Mouse (Mus musculus): ENCODE results near the gene Scd4. TPM values are rescaled to one million over a fixed set of nuclear protein-coding genes. Genes with fewer than 3 reads are reported as not detected.
"Not testable (repeated sequence)": the region's sequence is repeated elsewhere in the genome, so short reads cannot be mapped to it uniquely, and the experiment has no call there.

Scd4 gene
- polyA plus RNA-seq, 1 experiment from 2014 or later = 0.25 TPM

DNA sequence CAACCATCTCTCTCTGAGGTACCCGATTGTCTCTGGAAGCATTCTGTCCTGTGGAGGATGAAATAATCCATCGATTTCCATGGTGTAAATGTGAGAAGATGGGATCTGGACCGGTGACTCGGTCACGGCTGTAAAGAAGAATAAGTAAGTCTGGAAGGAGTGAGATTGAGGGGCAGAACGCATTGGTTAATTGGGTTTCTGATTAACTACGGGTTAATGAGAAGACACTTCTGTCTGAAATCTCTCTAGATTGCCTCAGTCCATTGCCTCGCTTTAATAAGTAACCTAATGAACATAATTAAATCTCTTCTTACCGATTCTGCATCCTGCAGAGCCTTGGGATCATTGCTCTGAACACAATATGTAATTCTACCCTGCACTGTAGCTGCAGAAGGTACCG, 34.2 kb downstream of the Scd4 start:
- H3K27me3 ChIP-seq (ENCODE audit: control insufficient read depth, insufficient read depth, low read length); H3K4me2 ChIP-seq (replicated peaks; ENCODE audit: low read depth, low read length); ATAC-seq (ENCODE audit: insufficient number of reproducible peaks, insufficient read depth, low FRiP score, low read depth); H3K9ac ChIP-seq (replicated peaks; ENCODE audit: low read depth, low read length); H3K27ac ChIP-seq (ENCODE audit: low read length); H3K36me3 ChIP-seq (ENCODE audit: control insufficient read depth, insufficient read depth, low read length); H3K9me3 ChIP-seq (ENCODE audit: control insufficient read depth, low read depth, low read length); H3K4me3 ChIP-seq (ENCODE audit: low read depth, low read length); H3K4me1 ChIP-seq (ENCODE audit: control insufficient read depth, insufficient read depth, low read length): not testable (repeated sequence)
- 76% methylated on average over 10 of the region's 10 CpGs for WGBS

DNA sequence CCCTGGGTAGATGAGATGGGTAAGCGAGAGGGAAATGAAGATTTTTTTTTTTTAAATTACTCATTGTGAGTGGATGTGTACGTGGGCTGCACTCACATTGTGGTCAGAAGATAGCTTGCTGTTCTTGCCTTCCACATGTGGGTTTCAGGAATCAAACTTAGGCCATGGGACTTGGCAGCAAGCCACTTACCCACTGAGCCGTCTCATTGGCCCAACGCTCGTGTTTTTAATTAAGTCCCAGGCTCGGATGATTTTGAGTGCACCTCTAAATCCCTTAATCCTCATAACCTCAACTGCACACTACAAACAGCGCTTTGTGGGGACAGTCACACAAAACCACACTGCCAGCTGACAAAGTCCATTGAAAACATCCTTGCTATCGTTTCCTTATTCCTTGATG, 36.5 kb downstream of the Scd4 start:
- WGBS = 75% methylated on average over 8 of the region's 8 CpGs
- no peaks in the 10 kb centered on the region for H3K9me3 ChIP-seq (ENCODE audit: control insufficient read depth, low read depth, low read length)
- no peak for ATAC-seq (ENCODE audit: insufficient number of reproducible peaks, insufficient read depth, low FRiP score, low read depth)
- H3K4me1 ChIP-seq (ENCODE audit: control insufficient read depth, insufficient read depth, low read length) = no peaks in the 10 kb centered on the region
- no peaks in the 10 kb centered on the region for H3K36me3 ChIP-seq (ENCODE audit: control insufficient read depth, insufficient read depth, low read length)
- no peak overlapping the region for H3K4me3 ChIP-seq (ENCODE audit: low read depth, low read length)
- H3K27ac ChIP-seq (ENCODE audit: low read length) = no peak overlapping the region
- no peak overlapping the region for H3K9ac ChIP-seq (replicated peaks; ENCODE audit: low read depth, low read length)
- no peaks in the 10 kb centered on the region for H3K27me3 ChIP-seq (ENCODE audit: control insufficient read depth, insufficient read depth, low read length)
- no peak overlapping the region for H3K4me2 ChIP-seq (replicated peaks; ENCODE audit: low read depth, low read length)

DNA sequence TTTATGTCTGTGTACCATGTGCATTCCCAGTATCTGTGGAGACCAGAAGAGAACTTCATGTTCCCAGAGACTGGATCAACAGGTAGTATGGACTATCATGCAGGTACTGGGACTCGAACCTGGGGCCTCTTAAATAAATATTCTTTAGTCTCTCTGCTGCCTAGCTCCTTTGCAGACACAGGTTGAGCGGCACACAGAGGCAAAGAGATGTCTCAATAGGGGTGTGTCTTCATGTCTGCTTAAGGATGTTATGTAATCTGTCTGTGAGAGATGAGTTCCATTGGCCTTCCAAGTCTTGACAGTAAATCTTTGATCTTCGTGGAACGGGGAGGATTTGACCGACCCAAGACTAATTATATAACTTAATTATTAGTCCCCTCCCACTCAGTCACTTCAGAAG, 37.3 kb downstream of the Scd4 start:
- no peak overlapping the region for H3K4me2 ChIP-seq (replicated peaks; ENCODE audit: low read depth, low read length)
- no peak overlapping the region for H3K4me3 ChIP-seq (ENCODE audit: low read depth, low read length)
- no peaks in the 10 kb centered on the region for H3K27me3 ChIP-seq (ENCODE audit: control insufficient read depth, insufficient read depth, low read length)
- no peak for ATAC-seq (ENCODE audit: insufficient number of reproducible peaks, insufficient read depth, low FRiP score, low read depth)
- H3K27ac ChIP-seq (ENCODE audit: low read length) = no peak overlapping the region
- whole genome bisulfite sequencing = 79% methylated on average over 5 of the region's 5 CpGs
- H3K4me1 ChIP-seq (ENCODE audit: control insufficient read depth, insufficient read depth, low read length) = no peaks in the 10 kb centered on the region
- no peak overlapping the region for H3K9ac ChIP-seq (replicated peaks; ENCODE audit: low read depth, low read length)
- H3K36me3 ChIP-seq (ENCODE audit: control insufficient read depth, insufficient read depth, low read length) = no peaks in the 10 kb centered on the region
- H3K9me3 ChIP-seq (ENCODE audit: control insufficient read depth, low read depth, low read length) = no peaks in the 10 kb centered on the region

DNA sequence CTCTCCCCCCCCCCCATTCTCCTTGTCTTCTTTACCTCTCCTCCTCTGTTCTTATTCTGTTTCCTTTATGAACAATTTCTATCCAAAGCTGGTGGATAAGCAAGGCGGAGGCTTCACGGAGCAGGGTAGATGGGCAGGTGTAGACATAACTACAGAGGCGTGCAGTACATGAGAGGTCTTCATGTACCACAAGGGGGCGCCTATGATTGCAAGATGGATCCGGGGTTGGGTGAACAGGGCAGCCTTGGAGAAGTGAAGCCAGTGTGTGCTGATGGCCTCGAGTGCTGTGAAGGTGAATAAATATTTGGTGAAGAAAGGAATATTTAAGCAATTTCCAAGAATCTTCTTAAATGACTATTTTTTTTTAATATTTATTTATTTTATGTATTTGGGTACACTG, 40.1 kb downstream of the Scd4 start:
- ATAC-seq (ENCODE audit: insufficient number of reproducible peaks, insufficient read depth, low FRiP score, low read depth) = peak; percentile 75; the same call in 1 of the 2 replicates
- Histone ChIP-seq H3K4me3 (ENCODE audit: low read depth, low read length) (no peak overlapping the region), H3K9ac (replicated peaks; ENCODE audit: low read depth, low read length) (no peak overlapping the region), H3K4me1 (ENCODE audit: control insufficient read depth, insufficient read depth, low read length) (peaks cover 4% of the 10 kb centered on the region; the same call in 1 of the 2 replicates), H3K27ac (ENCODE audit: low read length) (no peak overlapping the region), H3K9me3 (ENCODE audit: control insufficient read depth, low read depth, low read length) (no peaks in the 10 kb centered on the region), H3K27me3 (ENCODE audit: control insufficient read depth, insufficient read depth, low read length) (no peaks in the 10 kb centered on the region), H3K4me2 (replicated peaks; ENCODE audit: low read depth, low read length) (no peak overlapping the region), H3K36me3 (ENCODE audit: control insufficient read depth, insufficient read depth, low read length) (no peaks in the 10 kb centered on the region)
- WGBS = 14% methylated on average over 6 of the region's 6 CpGs

DNA sequence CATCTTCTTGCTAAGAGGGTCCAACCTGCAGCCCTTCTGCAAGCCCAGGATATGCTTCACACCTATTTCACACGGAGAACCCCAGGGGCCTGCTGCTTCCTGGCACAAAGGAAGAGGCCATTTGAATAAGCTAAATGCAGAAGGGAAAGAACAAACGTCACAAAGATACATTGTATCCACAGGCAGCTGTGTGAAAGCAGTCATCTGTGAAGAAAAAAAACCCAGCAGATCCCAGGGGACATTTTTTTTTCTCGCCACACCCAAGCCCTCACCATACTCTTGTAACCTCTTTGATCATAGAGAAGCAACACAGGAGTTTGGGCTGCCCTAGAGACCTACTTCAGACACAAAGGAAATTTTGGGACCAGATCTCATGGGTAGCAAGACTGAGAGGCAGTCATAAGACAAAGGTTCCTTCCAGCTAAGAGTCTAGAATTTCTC, 43.6 kb downstream of the Scd4 start:
- Histone ChIP-seq H3K4me2 (replicated peaks; ENCODE audit: low read depth, low read length) (no peak overlapping the region), H3K9me3 (ENCODE audit: control insufficient read depth, low read depth, low read length) (no peaks in the 10 kb centered on the region), H3K4me1 (ENCODE audit: control insufficient read depth, insufficient read depth, low read length) (peaks cover 5% of the 10 kb centered on the region; the same call in 1 of the 2 replicates), H3K36me3 (ENCODE audit: control insufficient read depth, insufficient read depth, low read length) (no peaks in the 10 kb centered on the region), H3K27me3 (ENCODE audit: control insufficient read depth, insufficient read depth, low read length) (no peaks in the 10 kb centered on the region), H3K4me3 (ENCODE audit: low read depth, low read length) (no peak overlapping the region), H3K9ac (replicated peaks; ENCODE audit: low read depth, low read length) (no peak overlapping the region), H3K27ac (ENCODE audit: low read length) (no peak overlapping the region)
- 37% methylated on average over 3 of the region's 3 CpGs for WGBS
- ATAC-seq (ENCODE audit: insufficient number of reproducible peaks, insufficient read depth, low FRiP score, low read depth) = no peak

DNA sequence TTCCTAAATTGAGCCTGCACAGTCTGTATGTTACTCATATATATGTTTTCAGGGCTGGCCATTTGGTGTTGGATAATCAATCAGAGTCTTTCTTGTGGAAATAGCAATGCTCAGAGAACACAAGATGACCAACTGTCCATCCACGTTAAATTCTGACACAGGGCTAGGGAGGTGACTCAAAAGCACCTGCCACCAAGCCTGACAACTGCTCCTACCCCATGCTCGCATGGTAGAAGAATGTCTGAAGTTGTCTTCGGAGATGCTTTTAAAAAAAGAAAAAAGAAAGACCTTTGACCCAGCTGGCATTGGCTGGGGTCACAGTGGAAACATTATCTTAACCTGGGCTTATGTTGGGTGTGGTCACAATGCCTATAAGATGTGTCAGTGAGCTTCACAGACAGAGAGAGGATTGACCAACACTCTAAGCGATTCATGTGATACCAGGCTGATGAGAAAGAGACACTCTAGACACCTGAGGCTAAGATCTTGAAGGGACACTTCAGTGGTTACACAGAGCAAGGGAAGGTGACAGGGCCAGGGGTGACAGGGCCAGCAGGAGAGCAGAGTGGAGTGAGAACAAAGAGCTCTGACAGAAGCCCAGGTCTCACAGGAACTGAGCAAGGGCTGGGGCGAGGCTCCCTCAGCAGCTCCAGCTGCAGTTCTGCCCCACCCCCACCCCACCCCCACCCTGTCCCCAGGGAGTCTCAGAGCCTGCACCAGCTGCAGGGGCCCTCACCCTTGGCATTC, 44.9 kb downstream of the Scd4 start:
- Histone ChIP-seq H3K27ac (ENCODE audit: low read length) (no peak overlapping the region), H3K4me3 (ENCODE audit: low read depth, low read length) (no peak overlapping the region), H3K4me2 (replicated peaks; ENCODE audit: low read depth, low read length) (no peak overlapping the region), H3K9ac (replicated peaks; ENCODE audit: low read depth, low read length) (no peak overlapping the region), H3K27me3 (ENCODE audit: control insufficient read depth, insufficient read depth, low read length) (no peaks in the 10 kb centered on the region), H3K36me3 (ENCODE audit: control insufficient read depth, insufficient read depth, low read length) (no peaks in the 10 kb centered on the region), H3K9me3 (ENCODE audit: control insufficient read depth, low read depth, low read length) (no peaks in the 10 kb centered on the region), H3K4me1 (ENCODE audit: control insufficient read depth, insufficient read depth, low read length) (peaks cover 5% of the 10 kb centered on the region; the same call in 1 of the 2 replicates)
- ATAC-seq (ENCODE audit: insufficient number of reproducible peaks, insufficient read depth, low FRiP score, low read depth) = peak; percentile 74
- 37% methylated on average over 5 of the region's 5 CpGs for WGBS

DNA sequence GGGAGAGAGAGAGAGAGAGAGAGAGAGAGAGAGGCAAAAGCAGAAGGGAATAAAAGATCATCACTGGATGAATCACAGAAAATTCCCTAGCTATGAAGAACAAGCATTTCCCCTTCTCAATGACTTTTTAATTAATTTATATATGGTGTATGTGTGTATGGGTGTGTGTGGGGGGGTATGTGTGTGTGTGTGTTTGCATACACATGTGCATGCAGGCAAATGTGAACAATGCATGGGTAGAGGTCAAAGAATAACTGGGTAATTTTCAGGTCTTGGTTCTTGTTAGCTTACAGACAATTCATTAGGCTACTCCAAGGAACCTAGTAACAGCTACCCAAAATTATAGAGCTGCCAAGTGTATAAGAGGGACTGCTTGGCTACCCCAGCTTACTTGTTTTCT, 46.2 kb downstream of the Scd4 start:
- H3K4me3 ChIP-seq (ENCODE audit: low read depth, low read length) = no peak overlapping the region
- peaks cover 5% of the 10 kb centered on the region; the same call in 1 of the 2 replicates for H3K4me1 ChIP-seq (ENCODE audit: control insufficient read depth, insufficient read depth, low read length)
- H3K36me3 ChIP-seq (ENCODE audit: control insufficient read depth, insufficient read depth, low read length) = no peaks in the 10 kb centered on the region
- no peaks in the 10 kb centered on the region for H3K27me3 ChIP-seq (ENCODE audit: control insufficient read depth, insufficient read depth, low read length)
- no peak overlapping the region for H3K9ac ChIP-seq (replicated peaks; ENCODE audit: low read depth, low read length)
- H3K4me2 ChIP-seq (replicated peaks; ENCODE audit: low read depth, low read length) = no peak overlapping the region
- ATAC-seq (ENCODE audit: insufficient number of reproducible peaks, insufficient read depth, low FRiP score, low read depth) = no peak
- no peak overlapping the region for H3K27ac ChIP-seq (ENCODE audit: low read length)
- no peaks in the 10 kb centered on the region for H3K9me3 ChIP-seq (ENCODE audit: control insufficient read depth, low read depth, low read length)

DNA sequence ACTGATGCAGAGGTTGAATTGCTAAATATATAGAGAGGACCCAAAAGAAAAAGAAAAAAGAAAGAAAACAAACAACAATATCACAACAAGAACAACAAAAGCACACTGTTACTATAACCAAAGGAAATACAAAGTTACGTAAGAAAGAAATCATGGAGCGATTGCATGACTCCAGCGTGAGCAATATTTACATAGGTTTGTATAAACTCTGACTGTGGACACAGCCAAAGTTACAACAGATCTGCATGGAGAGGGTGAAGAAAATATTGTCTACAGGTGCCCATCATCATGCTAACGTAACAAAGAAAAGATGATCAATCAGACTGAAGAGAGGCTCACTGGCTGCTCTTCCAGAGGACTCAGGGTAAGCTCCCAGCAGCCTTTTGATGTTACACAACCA, 47.2 kb downstream of the Scd4 start:
- no peak for ATAC-seq (ENCODE audit: insufficient number of reproducible peaks, insufficient read depth, low FRiP score, low read depth)

More for the DNA sequence above, 47.2 kb downstream of the Scd4 start:
- Histone ChIP-seq H3K4me1 (ENCODE audit: control insufficient read depth, insufficient read depth, low read length) (peaks cover 5% of the 10 kb centered on the region; the same call in 1 of the 2 replicates), H3K36me3 (ENCODE audit: control insufficient read depth, insufficient read depth, low read length) (no peaks in the 10 kb centered on the region), H3K9ac (replicated peaks; ENCODE audit: low read depth, low read length) (no peak overlapping the region), H3K4me3 (ENCODE audit: low read depth, low read length) (no peak overlapping the region), H3K27ac (ENCODE audit: low read length) (no peak overlapping the region), H3K9me3 (ENCODE audit: control insufficient read depth, low read depth, low read length) (no peaks in the 10 kb centered on the region), H3K27me3 (ENCODE audit: control insufficient read depth, insufficient read depth, low read length) (no peaks in the 10 kb centered on the region), H3K4me2 (replicated peaks; ENCODE audit: low read depth, low read length) (no peak overlapping the region)
- 79% methylated on average over 4 of the region's 4 CpGs for WGBS
